Mouse (Mus musculus): ENCODE measurements at regions not wholly inside any gene's neighbourhood (a gene's known extent, or its start where the extent isn't known, plus 50 kb on each side); places are given as distances from the start of the nearest gene placed in this dataset.

DNA sequence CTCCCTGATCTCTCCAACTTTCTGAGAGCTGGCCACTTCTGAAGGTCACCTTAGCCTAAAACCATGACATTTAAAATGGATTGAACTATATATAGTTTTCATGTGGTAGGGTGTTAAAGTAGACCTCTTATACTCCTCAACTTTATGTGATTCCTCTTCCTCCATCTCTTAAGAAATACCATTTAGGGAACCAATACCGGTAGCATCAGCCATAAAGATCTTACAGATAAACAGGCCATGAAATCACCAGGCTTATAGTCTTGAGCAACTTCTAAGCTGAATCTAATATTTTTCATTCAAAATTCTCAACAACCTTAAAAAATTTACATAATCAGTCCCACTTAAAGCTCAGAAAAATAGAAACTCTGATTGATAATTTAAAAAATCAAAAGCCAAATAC lies 56.2 kb downstream of the Rpl36a-ps1 start:
- 55% methylated on average over 1 of the region's 1 CpGs for WGBS (ENCODE audit: insufficient replicate concordance)
- no peak overlapping the region for H3K27ac ChIP-seq
- H3K4me3 ChIP-seq = no peak overlapping the region
- H3K4me2 ChIP-seq = no peak overlapping the region
- no peaks in the 10 kb centered on the region for H3K36me3 ChIP-seq
- H3K9ac ChIP-seq = no peak overlapping the region
- no peak for ATAC-seq
- no peaks in the 10 kb centered on the region for H3K4me1 ChIP-seq
- no peaks in the 10 kb centered on the region for H3K27me3 ChIP-seq (replicated peaks)
- H3K9me3 ChIP-seq (replicated peaks) = no peaks in the 10 kb centered on the region

DNA sequence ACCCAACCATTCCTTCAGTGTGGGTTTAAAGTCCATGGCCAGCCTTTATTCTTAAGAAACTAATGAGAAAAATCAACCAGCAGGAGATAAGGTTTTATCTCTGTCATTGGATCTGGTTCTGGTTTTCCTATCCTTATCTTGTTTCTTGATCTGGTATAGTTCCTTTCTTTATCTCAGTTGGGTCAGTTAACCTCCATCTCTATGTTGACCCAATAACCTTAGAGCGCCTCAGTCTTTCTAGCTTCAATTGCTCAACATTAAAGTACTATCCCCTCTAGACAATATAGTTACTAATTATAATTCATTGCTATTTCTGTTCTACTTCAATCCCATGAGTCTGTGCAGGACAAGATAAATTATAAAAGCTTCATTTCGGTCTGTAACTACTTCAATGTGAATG lies 56.7 kb downstream of the Rpl36a-ps1 start:
- Histone ChIP-seq H3K27ac (no peak overlapping the region), H3K4me3 (no peak overlapping the region), H3K27me3 (replicated peaks) (no peaks in the 10 kb centered on the region), H3K9ac (no peak overlapping the region), H3K4me2 (no peak overlapping the region), H3K36me3 (no peaks in the 10 kb centered on the region), H3K9me3 (replicated peaks) (no peaks in the 10 kb centered on the region), H3K4me1 (no peaks in the 10 kb centered on the region)
- WGBS (ENCODE audit: insufficient replicate concordance) = 60% methylated on average over 2 of the region's 2 CpGs
- ATAC-seq = no peak

DNA sequence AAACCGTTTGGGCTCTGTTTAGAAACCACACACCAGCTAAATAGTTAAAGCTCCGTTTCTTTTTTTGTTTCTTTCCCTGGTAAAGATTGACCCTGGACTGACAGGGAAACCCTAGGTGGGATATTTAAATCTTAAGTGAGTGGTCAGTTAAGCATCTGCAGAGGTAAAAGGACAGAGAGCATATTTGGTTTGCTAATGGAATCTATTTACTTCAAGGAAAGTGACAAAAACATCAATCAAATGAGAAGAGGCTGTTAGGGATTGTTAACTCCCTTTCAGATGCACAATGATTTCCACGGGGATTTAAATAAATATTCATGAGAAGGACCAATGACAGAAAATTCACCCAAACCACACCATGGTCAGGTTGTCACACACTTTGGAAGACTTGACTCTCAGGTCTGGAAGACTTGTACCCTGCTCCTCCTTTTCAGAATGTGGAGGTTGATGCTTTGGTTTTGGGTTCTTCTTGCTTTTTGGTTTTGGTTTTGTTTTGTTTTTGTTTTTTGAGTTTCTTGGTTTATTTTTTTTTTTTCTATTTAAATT lies 60.7 kb downstream of the Rpl36a-ps1 start:
- no peak overlapping the region for H3K4me3 ChIP-seq
- 23% methylated on average over 3 of the region's 3 CpGs for WGBS (ENCODE audit: insufficient replicate concordance)

DNA sequence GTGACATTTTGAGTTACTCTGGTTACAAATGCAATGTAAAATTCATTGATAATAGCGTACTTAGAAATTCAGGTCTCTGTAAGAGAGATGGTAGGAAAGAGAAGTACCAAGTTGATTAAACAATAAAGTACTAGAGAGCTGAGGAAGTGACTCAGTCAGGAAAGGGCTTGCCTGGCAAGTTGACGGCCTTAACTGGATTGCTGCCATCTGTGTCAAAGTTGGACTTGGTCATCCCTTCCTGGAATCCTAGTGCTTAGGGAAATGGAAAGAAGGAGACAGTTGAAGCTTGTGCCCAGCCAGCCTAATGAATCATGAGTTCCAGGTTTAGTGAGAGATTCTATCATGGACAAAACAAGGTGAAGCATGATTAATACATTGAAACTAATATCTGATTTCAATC lies 64.8 kb downstream of the Rpl36a-ps1 start:
- ATAC-seq = no peak
- 48% methylated on average over 2 of the region's 2 CpGs for WGBS (ENCODE audit: insufficient replicate concordance)
- Histone ChIP-seq H3K9me3 (replicated peaks) (no peaks in the 10 kb centered on the region), H3K27ac (no peak overlapping the region), H3K4me1 (no peaks in the 10 kb centered on the region), H3K9ac (no peak overlapping the region), H3K36me3 (no peaks in the 10 kb centered on the region), H3K4me2 (no peak overlapping the region), H3K27me3 (replicated peaks) (no peaks in the 10 kb centered on the region), H3K4me3 (no peak overlapping the region)

More for the DNA sequence above, 60.7 kb downstream of the Rpl36a-ps1 start:
- Histone ChIP-seq H3K4me1 (no peaks in the 10 kb centered on the region), H3K36me3 (no peaks in the 10 kb centered on the region), H3K27me3 (replicated peaks) (no peaks in the 10 kb centered on the region), H3K9ac (no peak overlapping the region), H3K27ac (no peak overlapping the region), H3K4me2 (no peak overlapping the region), H3K9me3 (replicated peaks) (no peaks in the 10 kb centered on the region)
- no peak for ATAC-seq

DNA sequence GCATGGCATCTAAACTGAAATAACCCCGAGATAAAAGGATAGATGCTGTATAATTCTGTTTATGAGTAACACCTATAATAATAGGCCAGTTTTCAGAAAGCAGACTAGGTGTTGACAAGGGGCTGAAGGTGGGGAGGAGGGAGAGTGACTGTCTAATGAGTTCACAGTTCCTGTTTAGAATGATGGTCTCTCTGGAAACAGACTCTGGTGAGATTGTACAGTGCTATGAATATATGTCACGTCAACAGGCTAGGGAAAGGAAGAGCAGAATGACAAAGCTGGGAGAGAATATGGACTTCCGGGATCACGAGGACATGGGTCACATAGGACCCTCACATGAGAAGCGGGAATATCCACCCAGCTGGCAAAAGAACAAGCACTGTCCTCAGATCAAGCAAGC lies 85.9 kb downstream of the Rpl36a-ps1 start:
- Histone ChIP-seq H3K27ac (no peak overlapping the region), H3K4me2 (no peak overlapping the region), H3K4me1 (no peaks in the 10 kb centered on the region), H3K36me3 (no peaks in the 10 kb centered on the region), H3K27me3 (replicated peaks) (no peaks in the 10 kb centered on the region), H3K9me3 (replicated peaks) (no peaks in the 10 kb centered on the region), H3K9ac (no peak overlapping the region), H3K4me3 (no peak overlapping the region)
- WGBS (ENCODE audit: insufficient replicate concordance) = 65% methylated on average over 5 of the region's 5 CpGs
- ATAC-seq = no peak

DNA sequence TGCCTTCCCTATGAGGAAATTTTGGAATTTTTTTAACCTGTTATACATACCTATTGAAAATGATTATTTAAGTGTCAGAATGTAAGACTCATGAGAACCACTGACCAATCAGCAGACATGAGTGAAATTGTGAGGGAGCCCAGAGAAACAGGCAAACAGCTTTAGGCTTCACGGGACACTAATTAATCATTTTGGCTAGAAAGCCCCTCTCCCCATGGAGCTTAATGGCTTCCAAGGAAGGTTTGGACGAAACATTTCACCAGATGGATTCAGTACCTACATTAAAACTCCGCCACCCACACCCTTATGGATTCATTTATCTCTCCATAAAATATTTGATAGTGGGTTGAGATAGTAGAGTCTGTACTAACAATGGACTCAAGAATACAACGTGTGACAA lies 95.2 kb downstream of the Rpl36a-ps1 start:
- no peak overlapping the region for H3K9ac ChIP-seq
- no peak overlapping the region for H3K4me2 ChIP-seq
- no peak for ATAC-seq
- no peaks in the 10 kb centered on the region for H3K4me1 ChIP-seq
- no peaks in the 10 kb centered on the region for H3K36me3 ChIP-seq
- no peak overlapping the region for H3K27ac ChIP-seq
- H3K27me3 ChIP-seq (replicated peaks) = no peaks in the 10 kb centered on the region
- no peaks in the 10 kb centered on the region for H3K9me3 ChIP-seq (replicated peaks)
- 68% methylated on average over 4 of the region's 4 CpGs for WGBS (ENCODE audit: insufficient replicate concordance)
- no peak overlapping the region for H3K4me3 ChIP-seq

DNA sequence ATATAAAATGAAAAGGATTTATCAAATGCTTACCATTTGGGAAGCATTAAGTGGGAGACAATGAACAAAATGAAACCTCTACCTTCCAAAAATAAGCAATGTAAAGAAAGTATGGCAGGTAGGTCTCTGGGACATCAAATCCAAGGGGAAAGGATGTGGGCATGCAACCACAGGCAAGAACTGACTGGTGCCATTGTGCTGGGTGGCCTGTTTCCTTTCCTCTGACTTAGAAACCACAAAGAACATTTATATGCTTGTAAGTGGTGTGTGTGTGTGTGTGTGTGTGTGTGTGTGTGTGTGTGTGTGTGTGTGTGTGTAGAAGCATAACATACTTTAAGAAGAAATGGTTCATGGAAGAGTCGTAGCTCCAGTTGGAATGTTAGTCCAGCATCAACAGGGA lies 96.7 kb downstream of the Rpl36a-ps1 start:
- H3K4me1 ChIP-seq = no peaks in the 10 kb centered on the region
- WGBS (ENCODE audit: insufficient replicate concordance) = 50% methylated on average over 1 of the region's 1 CpGs
- no peaks in the 10 kb centered on the region for H3K9me3 ChIP-seq (replicated peaks)
- H3K4me3 ChIP-seq = no peak overlapping the region
- no peak overlapping the region for H3K9ac ChIP-seq
- H3K36me3 ChIP-seq = no peaks in the 10 kb centered on the region
- H3K4me2 ChIP-seq = no peak overlapping the region
- H3K27ac ChIP-seq = no peak overlapping the region
- H3K27me3 ChIP-seq (replicated peaks) = no peaks in the 10 kb centered on the region
- ATAC-seq = no peak

DNA sequence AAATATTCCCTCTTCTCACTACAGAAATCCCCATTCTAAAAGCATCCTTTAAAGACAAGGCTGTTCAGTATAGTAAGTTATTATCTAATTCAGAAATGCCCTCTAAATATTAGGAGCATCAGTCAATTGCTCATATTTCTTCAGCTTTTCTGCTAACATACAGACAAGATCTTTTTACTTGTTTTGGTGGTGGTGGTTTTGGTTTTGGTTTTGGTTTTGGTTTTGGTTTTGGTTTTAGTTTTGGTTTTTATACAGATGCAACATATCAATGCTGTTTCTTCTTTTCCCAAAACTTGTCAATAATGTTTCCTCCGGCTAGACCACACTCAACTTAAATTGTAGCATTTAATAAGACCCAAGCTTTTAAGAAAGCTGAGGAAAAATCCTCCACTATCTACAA lies 98.2 kb downstream of the Rpl36a-ps1 start:
- H3K27me3 ChIP-seq (replicated peaks) = no peaks in the 10 kb centered on the region
- no peak for ATAC-seq
- 65% methylated on average over 1 of the region's 1 CpGs for WGBS (ENCODE audit: insufficient replicate concordance)
- H3K36me3 ChIP-seq = no peaks in the 10 kb centered on the region
- H3K9ac ChIP-seq = no peak overlapping the region
- no peak overlapping the region for H3K4me2 ChIP-seq
- H3K27ac ChIP-seq = no peak overlapping the region
- H3K4me1 ChIP-seq = no peaks in the 10 kb centered on the region
- H3K4me3 ChIP-seq = no peak overlapping the region
- no peaks in the 10 kb centered on the region for H3K9me3 ChIP-seq (replicated peaks)

DNA sequence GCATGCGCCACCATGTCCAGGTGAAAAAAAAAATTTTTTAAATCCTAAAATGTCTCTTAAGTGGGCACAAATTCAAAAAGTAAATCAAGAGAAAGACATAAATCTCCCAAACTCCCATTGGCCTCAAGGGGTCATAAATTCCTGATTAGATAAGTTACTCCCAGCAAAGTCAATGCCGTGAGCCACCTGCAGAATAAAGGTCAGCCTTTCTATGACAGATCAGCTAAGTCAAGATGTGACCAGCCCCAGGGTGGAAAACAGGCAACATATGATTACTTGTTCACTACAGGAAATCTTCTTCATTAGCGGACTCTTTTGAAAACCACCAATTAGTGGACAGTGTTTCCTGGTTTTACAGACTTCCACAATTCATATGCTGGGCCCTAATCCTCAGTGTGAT lies 101.4 kb downstream of the Rpl36a-ps1 start:
- no peak overlapping the region for H3K4me2 ChIP-seq
- H3K4me1 ChIP-seq = no peaks in the 10 kb centered on the region
- no peaks in the 10 kb centered on the region for H3K27me3 ChIP-seq (replicated peaks)
- H3K4me3 ChIP-seq = no peak overlapping the region
- no peak overlapping the region for H3K27ac ChIP-seq
- ATAC-seq = no peak
- no peak overlapping the region for H3K9ac ChIP-seq
- 73% methylated on average over 3 of the region's 3 CpGs for WGBS (ENCODE audit: insufficient replicate concordance)
- H3K9me3 ChIP-seq (replicated peaks) = no peaks in the 10 kb centered on the region
- H3K36me3 ChIP-seq = no peaks in the 10 kb centered on the region

DNA sequence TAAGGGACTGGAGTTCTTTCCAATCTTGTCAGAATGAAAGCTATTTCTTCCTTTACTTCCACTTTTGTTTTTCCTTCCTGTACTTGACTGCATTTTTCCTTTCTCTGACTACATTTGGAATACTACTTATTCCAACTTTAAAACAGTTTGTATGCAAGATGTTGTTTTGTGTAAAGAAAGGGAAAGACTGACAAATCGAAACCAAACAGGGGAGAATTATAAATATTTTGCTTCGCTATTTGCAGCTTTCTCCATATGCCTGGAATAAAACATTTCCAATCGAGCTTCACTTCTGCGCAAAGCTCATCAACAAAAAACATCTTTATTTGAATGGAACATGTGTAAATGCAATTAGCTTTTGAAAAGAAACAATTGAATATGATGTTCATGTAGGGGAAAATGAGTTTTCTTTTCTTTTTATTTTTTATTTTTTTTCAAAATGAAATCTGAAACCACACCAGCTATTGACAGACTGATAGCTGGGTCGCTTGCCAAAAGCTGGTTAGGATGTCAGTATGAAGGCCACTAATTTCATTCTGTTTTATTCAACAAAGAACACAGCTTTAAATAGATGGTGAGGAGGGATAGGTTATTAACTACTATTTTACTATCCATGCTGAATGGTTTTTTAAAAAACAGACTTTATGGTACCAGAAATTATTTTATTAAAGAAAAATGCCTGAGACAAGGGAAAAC lies 102.7 kb downstream of the Rpl36a-ps1 start:
- no peak overlapping the region for H3K4me2 ChIP-seq
- ATAC-seq = no peak
- no peak overlapping the region for H3K9ac ChIP-seq
- no peak overlapping the region for H3K27ac ChIP-seq
- no peak overlapping the region for H3K4me3 ChIP-seq
- no peaks in the 10 kb centered on the region for H3K36me3 ChIP-seq
- no peaks in the 10 kb centered on the region for H3K9me3 ChIP-seq (replicated peaks)
- 69% methylated on average over 5 of the region's 5 CpGs for WGBS (ENCODE audit: insufficient replicate concordance)
- H3K27me3 ChIP-seq (replicated peaks) = no peaks in the 10 kb centered on the region
- H3K4me1 ChIP-seq = no peaks in the 10 kb centered on the region

DNA sequence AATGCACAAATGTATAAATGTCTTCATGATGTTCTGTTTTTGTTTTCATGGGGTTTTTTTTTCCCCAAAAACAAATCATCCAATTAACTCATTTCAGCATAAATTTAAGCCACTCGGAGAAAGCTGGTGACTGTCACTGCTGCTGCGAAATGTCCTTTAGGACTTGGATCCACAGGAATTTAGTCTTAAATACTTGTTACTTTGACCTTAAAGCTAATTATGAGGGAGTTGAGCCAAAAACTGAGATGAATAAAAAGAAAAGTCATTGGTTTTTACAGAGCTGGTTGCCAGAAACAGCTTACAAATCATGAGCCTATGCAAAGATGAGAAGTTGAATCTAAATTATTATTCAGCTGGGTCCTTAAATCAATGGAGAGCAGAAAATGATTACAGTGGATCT lies 106.5 kb downstream of the Rpl36a-ps1 start:
- Histone ChIP-seq H3K36me3 (no peaks in the 10 kb centered on the region), H3K27ac (no peak overlapping the region), H3K27me3 (replicated peaks) (no peaks in the 10 kb centered on the region), H3K4me2 (no peak overlapping the region), H3K4me1 (no peaks in the 10 kb centered on the region), H3K4me3 (no peak overlapping the region), H3K9me3 (replicated peaks) (no peaks in the 10 kb centered on the region), H3K9ac (no peak overlapping the region)
- 61% methylated on average over 2 of the region's 2 CpGs for WGBS (ENCODE audit: insufficient replicate concordance)
- ATAC-seq = no peak

DNA sequence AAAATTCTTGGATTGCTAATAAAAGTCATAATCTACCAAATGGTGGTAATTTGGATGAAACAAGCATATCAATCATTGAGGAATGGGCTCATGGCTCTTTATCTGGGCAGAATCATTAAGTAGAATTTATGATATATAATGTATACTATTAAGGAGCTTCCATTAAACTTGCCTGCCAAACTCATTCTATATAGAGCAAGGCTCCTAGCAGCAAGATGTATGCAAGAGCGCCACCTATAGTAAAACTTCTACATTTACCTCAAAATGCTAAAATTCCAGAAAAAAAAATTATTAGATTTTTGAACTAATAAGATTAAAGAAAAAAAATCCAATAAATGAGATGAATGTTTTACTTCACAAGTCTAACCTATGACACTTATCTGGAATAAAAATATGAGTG lies 107.1 kb downstream of the Rpl36a-ps1 start:
- Histone ChIP-seq H3K4me2 (no peak overlapping the region), H3K4me3 (no peak overlapping the region), H3K36me3 (no peaks in the 10 kb centered on the region), H3K4me1 (no peaks in the 10 kb centered on the region), H3K9me3 (replicated peaks) (no peaks in the 10 kb centered on the region), H3K9ac (no peak overlapping the region), H3K27me3 (replicated peaks) (no peaks in the 10 kb centered on the region), H3K27ac (no peak overlapping the region)
- 3% methylated on average over 1 of the region's 1 CpGs for WGBS (ENCODE audit: insufficient replicate concordance)
- no peak for ATAC-seq

DNA sequence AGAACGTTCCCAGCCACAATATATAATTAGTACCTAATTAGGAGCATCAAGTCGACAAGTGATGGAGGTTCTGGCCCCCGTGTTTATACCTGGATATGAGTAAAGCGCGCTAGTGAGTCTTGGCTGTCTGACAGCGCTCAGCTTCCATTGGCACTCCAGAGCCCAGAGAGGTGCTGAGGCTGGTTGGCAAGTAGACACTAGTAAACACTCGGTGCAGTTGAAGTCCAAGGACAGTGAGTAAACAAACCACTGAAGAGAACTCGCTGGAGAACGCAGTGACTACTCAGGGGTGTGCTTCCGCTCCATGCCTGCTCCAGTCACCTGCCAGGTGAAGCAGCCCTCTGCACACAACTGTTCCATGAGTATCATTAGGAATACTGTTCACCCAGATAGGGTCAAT lies 111.5 kb downstream of the Rpl36a-ps1 start:
- ATAC-seq = no peak
- WGBS (ENCODE audit: insufficient replicate concordance) = 79% methylated on average over 10 of the region's 10 CpGs
- no peaks in the 10 kb centered on the region for H3K36me3 ChIP-seq

More for the DNA sequence above, 111.5 kb downstream of the Rpl36a-ps1 start:
- Histone ChIP-seq H3K9me3 (replicated peaks) (no peaks in the 10 kb centered on the region), H3K27ac (no peak overlapping the region), H3K4me1 (no peaks in the 10 kb centered on the region), H3K27me3 (replicated peaks) (no peaks in the 10 kb centered on the region), H3K9ac (no peak overlapping the region), H3K4me2 (no peak overlapping the region), H3K4me3 (no peak overlapping the region)

Measured in liver, embryonic 12.5 days (tissue).